Mouse (Mus musculus): ENCODE data around the gene Phf10. TPM values are rescaled to one million over a fixed set of nuclear protein-coding genes. Genes with fewer than 3 reads are reported as not detected.
"Not testable (repeated sequence)": the region's sequence is repeated elsewhere in the genome, so short reads cannot be mapped to it uniquely, and the experiment has no call there.

The Phf10 gene
- 40.9 and 45.3 TPM in 2 replicates for polyA plus RNA-seq (2015; fragmentation: Nextera tagmentation; extraction: Ambion mirVana)

DNA sequence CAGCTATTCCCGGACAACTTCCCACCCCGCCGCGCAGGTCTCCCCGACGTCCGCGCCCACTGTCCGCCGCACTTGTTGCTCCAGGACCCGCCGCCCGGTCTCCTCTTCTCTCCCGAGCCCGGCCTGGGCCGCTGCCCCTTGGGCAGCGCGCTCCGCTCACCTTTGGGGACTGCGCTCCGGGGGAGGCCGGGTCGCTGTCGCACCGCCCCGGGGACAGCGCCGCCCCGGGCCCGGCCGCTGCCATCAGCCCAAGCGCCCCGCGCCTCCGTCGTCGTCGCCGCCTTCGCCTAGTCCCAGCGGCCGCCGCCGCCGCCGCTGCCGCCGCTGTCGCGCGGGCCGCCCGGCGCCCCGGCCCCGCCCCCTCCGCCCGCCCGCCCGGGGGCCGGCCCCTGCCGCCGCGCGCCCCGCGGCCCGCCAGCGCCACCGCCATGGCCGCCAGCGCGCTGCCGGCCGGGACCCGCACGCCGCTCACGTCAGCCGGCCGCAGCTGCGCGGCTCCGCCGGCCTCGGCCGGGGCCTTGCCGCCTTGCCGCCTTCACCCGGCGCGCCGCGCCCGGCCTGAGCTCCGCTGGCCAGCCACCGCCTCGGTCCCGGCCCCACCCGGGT lies at the start of gene Phf10:
Gene Phf10 (minus strand): TSS at position 323 of the 606 bp plus-strand sequence.
- ATAC-seq (ENCODE audit: insufficient number of reproducible peaks, low FRiP score, low TSS enrichment, low read depth): peak; percentile 81
- not testable (repeated sequence) for H3K9me3 ChIP-seq (replicated peaks); H3K27me3 ChIP-seq; H3K36me3 ChIP-seq; H3K4me1 ChIP-seq
- H3K9ac ChIP-seq: peak within 1 kb of the TSS; percentile 78
- H3K4me2 ChIP-seq (replicated peaks): peak within 1 kb of the TSS; percentile 85
- WGBS: under 1% methylated on average over 54 of the region's 100 CpGs
- H3K27ac ChIP-seq (replicated peaks): peak within 1 kb of the TSS; percentile 75; the same call in 1 of the 2 replicates
- peak within 1 kb of the TSS; percentile 73 for H3K4me3 ChIP-seq (replicated peaks)

DNA sequence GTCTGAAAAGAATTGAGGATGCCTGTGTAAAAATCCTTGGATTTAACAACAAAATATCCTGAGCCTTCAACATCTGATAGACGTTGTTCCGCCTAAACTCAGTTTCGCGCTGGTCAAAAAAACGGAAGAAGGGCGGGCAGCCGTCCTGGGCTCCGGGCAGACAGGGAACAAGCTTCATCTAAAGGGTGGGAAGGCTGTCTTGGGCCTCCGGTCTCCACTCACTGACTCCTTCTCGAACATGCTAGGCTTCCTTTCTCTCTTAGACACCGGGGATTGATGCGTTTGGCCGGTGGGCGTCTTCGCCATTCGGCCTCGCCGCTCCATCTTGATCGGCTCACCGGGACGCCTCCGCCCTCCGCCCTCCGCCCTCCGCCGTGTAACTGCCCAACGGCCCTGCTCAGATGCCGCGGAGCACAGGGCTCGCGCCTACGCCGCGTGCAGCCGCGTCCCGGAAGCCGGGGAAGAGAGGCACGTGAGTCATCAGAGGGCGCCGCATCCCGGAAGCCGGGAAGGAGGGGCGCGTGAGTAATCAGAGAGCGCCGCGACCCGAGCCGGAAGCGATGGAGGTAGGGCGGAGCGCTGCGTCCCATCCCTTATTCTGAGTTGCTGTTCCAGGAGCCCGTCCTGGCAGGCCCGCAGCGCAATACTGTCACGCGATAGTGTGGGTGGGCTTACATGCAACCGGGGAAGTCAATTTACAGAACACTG lies 48.8 kb upstream of the Phf10 start, which contains the start of gene Gm3435:
Gene Gm3435 (plus strand): TSS at position 471 of the 708 bp plus-strand sequence.
- H3K36me3 ChIP-seq; H3K9ac ChIP-seq; H3K9me3 ChIP-seq (replicated peaks); H3K27me3 ChIP-seq; H3K4me3 ChIP-seq (replicated peaks); H3K4me1 ChIP-seq; H3K27ac ChIP-seq (replicated peaks); H3K4me2 ChIP-seq (replicated peaks): not testable (repeated sequence)
- peak; percentile 95 for ATAC-seq (ENCODE audit: insufficient number of reproducible peaks, low FRiP score, low TSS enrichment, low read depth)
- no CpG with 5 or more reads among the region's 60 CpGs for WGBS

DNA sequence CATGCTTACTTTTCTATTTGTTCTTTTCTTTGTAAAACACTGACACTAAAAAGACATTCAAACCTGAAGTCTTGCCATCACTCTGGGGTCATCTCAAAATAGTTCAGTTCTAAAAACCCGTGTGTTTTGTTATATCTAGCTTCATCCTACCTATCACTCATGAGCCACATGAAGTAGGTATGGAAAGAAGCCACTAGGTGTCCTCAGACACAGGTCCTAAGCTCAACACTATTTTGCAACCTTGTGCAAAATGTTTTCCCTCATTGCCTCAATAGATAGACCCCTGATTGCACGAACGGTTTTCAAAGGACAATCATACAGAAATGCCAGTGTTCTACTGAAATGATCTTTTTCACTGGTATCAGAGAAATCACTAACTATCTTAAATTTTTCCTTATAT lies 48.0 kb upstream of the Phf10 start:
- no CpG with 5 or more reads among the region's 3 CpGs for WGBS
- not testable (repeated sequence) for H3K4me1 ChIP-seq; H3K36me3 ChIP-seq; H3K9me3 ChIP-seq (replicated peaks); H3K4me2 ChIP-seq (replicated peaks); ATAC-seq (ENCODE audit: insufficient number of reproducible peaks, low FRiP score, low TSS enrichment, low read depth); H3K4me3 ChIP-seq (replicated peaks); H3K9ac ChIP-seq; H3K27me3 ChIP-seq; H3K27ac ChIP-seq (replicated peaks)

DNA sequence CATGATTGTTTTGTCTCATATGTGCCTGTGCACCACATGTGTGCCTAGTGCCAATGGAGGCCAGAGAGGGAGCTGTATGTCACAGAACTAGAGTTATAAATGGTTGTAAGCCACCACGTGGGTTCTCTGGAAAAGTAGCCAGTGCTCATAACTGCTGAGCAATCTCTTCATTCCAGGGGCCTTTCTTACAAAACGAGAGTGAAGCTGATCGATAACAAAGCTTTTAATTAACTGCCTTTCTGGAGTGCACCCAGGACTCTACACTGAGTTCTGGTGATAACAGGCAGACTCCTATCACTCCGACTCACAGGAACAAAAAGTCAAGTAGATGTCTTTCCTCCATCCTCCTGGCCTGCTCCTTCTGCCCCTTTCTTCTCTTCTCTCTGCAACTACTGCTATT lies 39.0 kb upstream of the Phf10 start:
- H3K9me3 ChIP-seq (replicated peaks); H3K27ac ChIP-seq (replicated peaks); H3K9ac ChIP-seq; H3K4me1 ChIP-seq; H3K4me3 ChIP-seq (replicated peaks); H3K36me3 ChIP-seq; H3K4me2 ChIP-seq (replicated peaks); ATAC-seq (ENCODE audit: insufficient number of reproducible peaks, low FRiP score, low TSS enrichment, low read depth); H3K27me3 ChIP-seq: not testable (repeated sequence)
- no CpG with 5 or more reads among the region's 4 CpGs for WGBS

DNA sequence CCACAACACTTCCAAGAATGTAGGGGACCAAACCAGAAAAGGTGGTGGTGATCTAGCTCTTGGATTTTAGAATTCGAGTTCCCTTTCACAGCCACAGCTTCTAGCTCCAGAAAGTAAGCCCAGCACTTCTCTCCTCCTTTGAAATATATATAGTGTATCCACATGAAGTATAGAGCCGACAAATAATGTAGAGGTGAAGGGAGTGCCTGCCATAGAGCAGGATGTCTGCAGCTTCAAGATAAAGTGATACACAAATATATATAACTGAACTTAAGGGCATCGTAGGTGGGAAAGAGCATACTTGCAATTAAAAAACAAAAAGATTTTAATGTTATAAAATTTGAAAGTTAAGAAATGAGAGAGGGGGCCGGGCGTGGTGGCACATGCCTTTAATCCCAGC lies 33.1 kb upstream of the Phf10 start:
- H3K4me1 ChIP-seq; H3K9me3 ChIP-seq (replicated peaks); H3K4me3 ChIP-seq (replicated peaks); H3K9ac ChIP-seq; H3K27me3 ChIP-seq; ATAC-seq (ENCODE audit: insufficient number of reproducible peaks, low FRiP score, low TSS enrichment, low read depth); H3K27ac ChIP-seq (replicated peaks); H3K36me3 ChIP-seq; H3K4me2 ChIP-seq (replicated peaks): not testable (repeated sequence)
- WGBS: no CpG with 5 or more reads among the region's 5 CpGs

DNA sequence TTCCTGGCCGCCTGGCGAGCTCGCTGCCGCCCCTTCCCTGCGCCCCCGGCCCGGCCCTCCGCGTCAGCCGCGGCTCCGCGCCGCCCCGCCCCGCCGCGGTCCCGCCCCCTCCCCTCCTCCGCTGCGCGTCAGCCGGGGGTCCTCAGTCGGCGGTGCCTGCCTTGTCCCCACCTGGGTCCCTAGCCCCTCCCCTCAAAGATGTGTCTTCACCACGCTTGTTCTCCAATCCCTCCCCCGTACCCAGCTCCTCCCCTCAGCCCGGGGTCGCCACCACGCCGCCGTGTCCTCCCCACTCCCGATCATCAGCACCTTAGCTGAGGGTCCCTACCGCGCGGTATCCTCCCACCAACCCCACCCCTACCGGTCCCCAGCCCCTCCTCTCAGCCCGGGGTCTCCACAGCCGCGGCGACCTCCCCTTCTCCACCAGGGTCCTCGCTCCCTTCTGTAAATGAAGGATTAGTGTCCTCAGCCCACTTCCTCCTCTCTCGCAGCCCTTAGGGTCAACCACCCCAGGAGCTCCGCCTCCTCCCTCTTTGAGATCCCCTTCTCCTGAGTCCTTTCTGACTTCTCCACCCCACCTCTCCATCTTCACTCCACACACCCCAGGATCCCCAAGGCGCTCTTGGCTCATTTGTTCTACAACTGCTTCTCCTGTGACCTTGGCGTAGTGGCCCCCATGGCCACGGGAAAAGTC lies 32.2 kb upstream of the Phf10 start:
- H3K4me1 ChIP-seq; H3K4me2 ChIP-seq (replicated peaks); H3K4me3 ChIP-seq (replicated peaks); H3K27ac ChIP-seq (replicated peaks); H3K9ac ChIP-seq; H3K36me3 ChIP-seq; H3K27me3 ChIP-seq; H3K9me3 ChIP-seq (replicated peaks): not testable (repeated sequence)
- no CpG with 5 or more reads among the region's 47 CpGs for WGBS
- peak; percentile 87 for ATAC-seq (ENCODE audit: insufficient number of reproducible peaks, low FRiP score, low TSS enrichment, low read depth)

DNA sequence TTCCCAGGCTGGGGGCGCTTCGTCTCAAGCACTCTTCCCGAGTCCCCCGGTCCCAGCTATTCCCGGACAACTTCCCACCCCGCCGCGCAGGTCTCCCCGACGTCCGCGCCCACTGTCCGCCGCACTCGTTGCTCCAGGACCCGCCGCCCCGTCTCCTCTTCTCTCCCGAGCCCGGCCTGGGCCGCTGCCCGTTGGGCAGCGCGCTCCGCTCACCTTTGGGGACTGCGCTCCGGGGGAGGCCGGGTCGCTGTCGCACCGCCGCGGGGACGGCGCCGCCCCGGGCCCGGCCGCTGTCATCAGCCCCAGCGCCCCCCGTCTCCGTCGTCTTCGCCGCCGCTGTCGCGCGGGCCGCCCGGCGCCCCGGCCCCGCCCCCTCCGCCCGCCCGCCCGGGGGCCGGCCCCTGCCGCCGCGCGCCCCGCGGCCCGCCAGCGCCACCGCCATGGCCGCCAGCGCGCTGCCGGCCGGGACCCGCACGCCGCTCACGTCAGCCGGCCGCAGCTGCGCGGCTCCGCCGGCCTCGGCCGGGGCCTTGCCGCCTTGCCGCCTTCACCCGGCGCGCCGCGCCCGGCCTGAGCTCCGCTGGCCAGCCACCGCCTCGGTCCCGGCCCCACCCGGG lies 31.6 kb upstream of the Phf10 start:
- H3K27ac ChIP-seq (replicated peaks); H3K9me3 ChIP-seq (replicated peaks); H3K27me3 ChIP-seq; H3K36me3 ChIP-seq; H3K4me1 ChIP-seq; H3K4me2 ChIP-seq (replicated peaks); H3K9ac ChIP-seq; H3K4me3 ChIP-seq (replicated peaks): not testable (repeated sequence)
- peak; percentile 75 for ATAC-seq (ENCODE audit: insufficient number of reproducible peaks, low FRiP score, low TSS enrichment, low read depth)
- no CpG with 5 or more reads among the region's 98 CpGs for WGBS

DNA sequence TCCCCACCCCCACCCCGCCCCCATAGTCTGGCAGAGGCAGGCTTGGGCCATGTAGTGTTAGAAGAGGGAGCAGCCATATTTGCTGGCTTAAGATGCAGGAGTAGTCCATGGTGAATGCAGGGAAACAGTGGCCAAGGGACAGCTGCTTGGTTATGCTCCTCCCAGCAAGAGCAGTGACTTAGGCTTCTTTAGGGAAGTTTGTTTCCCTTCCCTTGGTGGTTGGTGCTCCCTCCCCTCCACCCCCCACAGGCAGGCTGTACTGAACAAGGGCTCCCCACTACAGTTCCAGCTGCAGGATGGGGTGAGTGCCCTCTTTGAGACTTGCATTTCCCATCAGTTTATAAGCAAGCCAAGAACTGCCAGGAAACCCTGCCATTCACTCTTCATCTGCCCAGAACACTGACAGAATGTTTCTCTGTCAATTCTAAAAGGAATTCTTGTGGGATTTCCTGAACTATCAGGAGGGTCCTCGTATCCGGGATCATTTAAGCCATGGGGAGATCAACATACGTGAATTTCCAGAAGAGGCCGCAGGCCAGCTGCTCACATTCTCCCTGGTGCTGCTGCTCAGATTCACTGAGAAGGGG lies 29.1 kb upstream of the Phf10 start:
- not testable (repeated sequence) for H3K9me3 ChIP-seq (replicated peaks); H3K4me1 ChIP-seq; H3K36me3 ChIP-seq; ATAC-seq (ENCODE audit: insufficient number of reproducible peaks, low FRiP score, low TSS enrichment, low read depth); H3K4me3 ChIP-seq (replicated peaks); H3K4me2 ChIP-seq (replicated peaks); H3K9ac ChIP-seq; H3K27ac ChIP-seq (replicated peaks); H3K27me3 ChIP-seq
- 70% methylated on average over 4 of the region's 5 CpGs for WGBS

DNA sequence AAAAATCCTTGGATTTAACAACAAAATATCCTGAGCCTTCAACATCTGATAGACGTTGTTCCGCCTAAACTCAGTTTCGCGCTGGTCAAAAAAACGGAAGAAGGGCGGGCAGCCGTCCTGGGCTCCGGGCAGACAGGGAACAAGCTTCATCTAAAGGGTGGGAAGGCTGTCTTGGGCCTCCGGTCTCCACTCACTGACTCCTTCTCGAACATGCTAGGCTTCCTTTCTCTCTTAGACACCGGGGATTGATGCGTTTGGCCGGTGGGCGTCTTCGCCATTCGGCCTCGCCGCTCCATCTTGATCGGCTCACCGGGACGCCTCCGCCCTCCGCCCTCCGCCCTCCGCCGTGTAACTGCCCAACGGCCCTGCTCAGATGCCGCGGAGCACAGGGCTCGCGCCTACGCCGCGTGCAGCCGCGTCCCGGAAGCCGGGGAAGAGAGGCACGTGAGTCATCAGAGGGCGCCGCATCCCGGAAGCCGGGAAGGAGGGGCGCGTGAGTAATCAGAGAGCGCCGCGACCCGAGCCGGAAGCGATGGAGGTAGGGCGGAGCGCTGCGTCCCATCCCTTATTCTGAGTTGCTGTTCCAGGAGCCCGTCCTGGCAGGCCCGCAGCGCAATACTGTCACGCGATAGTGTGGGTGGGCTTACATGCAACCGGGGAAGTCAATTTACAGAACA lies 17.4 kb upstream of the Phf10 start, which contains the start of the genes 9030025P20Rik and Gm3417:
Gene 9030025P20Rik (plus strand): TSS at position 107 of the 677 bp plus-strand sequence.
Gene Gm3417 (minus strand): TSS at position 429 of the 677 bp plus-strand sequence.
- not testable (repeated sequence) for H3K9me3 ChIP-seq (replicated peaks); H3K4me1 ChIP-seq; H3K9ac ChIP-seq; H3K36me3 ChIP-seq; H3K4me2 ChIP-seq (replicated peaks); H3K27ac ChIP-seq (replicated peaks); H3K27me3 ChIP-seq; H3K4me3 ChIP-seq (replicated peaks)
- no CpG with 5 or more reads among the region's 60 CpGs for WGBS
- peak; percentile 97 for ATAC-seq (ENCODE audit: insufficient number of reproducible peaks, low FRiP score, low TSS enrichment, low read depth)

DNA sequence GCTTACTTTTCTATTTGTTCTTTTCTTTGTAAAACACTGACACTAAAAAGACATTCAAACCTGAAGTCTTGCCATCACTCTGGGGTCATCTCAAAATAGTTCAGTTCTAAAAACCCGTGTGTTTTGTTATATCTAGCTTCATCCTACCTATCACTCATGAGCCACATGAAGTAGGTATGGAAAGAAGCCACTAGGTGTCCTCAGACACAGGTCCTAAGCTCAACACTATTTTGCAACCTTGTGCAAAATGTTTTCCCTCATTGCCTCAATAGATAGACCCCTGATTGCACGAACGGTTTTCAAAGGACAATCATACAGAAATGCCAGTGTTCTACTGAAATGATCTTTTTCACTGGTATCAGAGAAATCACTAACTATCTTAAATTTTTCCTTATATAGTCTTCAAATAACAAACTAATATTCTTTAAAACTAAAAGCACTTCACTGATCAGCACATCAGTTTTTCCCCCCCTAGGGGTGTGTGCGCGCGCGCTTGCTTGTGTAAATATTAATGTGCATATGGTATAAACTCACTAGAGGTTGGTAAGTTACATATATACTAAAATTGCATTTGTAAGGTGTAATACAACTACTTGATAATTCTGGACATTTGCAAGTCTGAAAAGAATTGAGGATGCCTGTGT lies 16.8 kb upstream of the Phf10 start:
- not testable (repeated sequence) for H3K36me3 ChIP-seq; H3K4me3 ChIP-seq (replicated peaks); H3K9ac ChIP-seq; H3K4me2 ChIP-seq (replicated peaks); H3K27ac ChIP-seq (replicated peaks); H3K9me3 ChIP-seq (replicated peaks); ATAC-seq (ENCODE audit: insufficient number of reproducible peaks, low FRiP score, low TSS enrichment, low read depth); H3K4me1 ChIP-seq; H3K27me3 ChIP-seq
- WGBS: under 1% methylated on average over 4 of the region's 7 CpGs
